Mouse (Mus musculus) kidney, embryonic 14.5 days (tissue): ENCODE data around the gene Nelfe. TPM values are rescaled to one million over a fixed set of nuclear protein-coding genes. Genes with fewer than 3 reads are reported as not detected.

ENCODE experiments used
- ATAC-seq: fragments of 200-750 bp; cut with Nextera tagmentation; 2 replicates; pipeline ENCODE4 v1.8.0; 2017; ENCODE audit warnings: moderate number of reproducible peaks, mild to moderate bottlenecking, moderate TSS enrichment, moderate library complexity; ENCODE audit not compliant: low FRiP score, low TSS enrichment
- H3K27ac ChIP-seq: fragments of 300-500 bp; sonication (generic); 2 replicates; pipeline ENCODE4 v1.5.1; 2014; ENCODE audit warnings: low read depth, mild to moderate bottlenecking, low read length, moderate library complexity, mixed read lengths
- H3K27me3 ChIP-seq: fragments of 300-500 bp; sonication (generic); 2 replicates; pipeline ENCODE4 v1.6.1; 2014; ENCODE audit warnings: mild to moderate bottlenecking, low read length; ENCODE audit not compliant: control insufficient read depth, insufficient read depth
- H3K36me3 ChIP-seq: fragments of 300-500 bp; sonication (generic); 2 replicates; pipeline ENCODE4 v1.6.1; 2014; ENCODE audit warnings: low read length, mixed read lengths; ENCODE audit not compliant: control insufficient read depth, insufficient read depth
- H3K4me1 ChIP-seq: fragments of 300-500 bp; sonication (generic); 2 replicates; pipeline ENCODE4 v1.6.1; 2014; ENCODE audit warnings: low read length, mixed read lengths; ENCODE audit not compliant: control insufficient read depth, insufficient read depth
- H3K4me2 ChIP-seq: fragments of 300-500 bp; sonication (generic); replicated peaks from 2 replicates; pipeline ENCODE4 v1.6.1; 2014; ENCODE audit warnings: low read depth, mild to moderate bottlenecking, low read length
- H3K4me3 ChIP-seq: fragments of 300-500 bp; sonication (generic); 2 replicates; pipeline ENCODE4 v1.5.1; 2014; ENCODE audit warnings: mild to moderate bottlenecking, low read length
- H3K9ac ChIP-seq: fragments of 300-500 bp; sonication (generic); 2 replicates; pipeline ENCODE4 v1.6.1; 2014; ENCODE audit warnings: low read depth, mild to moderate bottlenecking, low read length, moderate library complexity
- H3K9me3 ChIP-seq: fragments of 300-500 bp; sonication (generic); 2 replicates; pipeline ENCODE4 v1.6.1; 2016; ENCODE audit warnings: low read length; ENCODE audit not compliant: control insufficient read depth
- WGBS: fragments of 180-500 bp; shearing (Covaris S2); extraction: QIAGEN DNeasy Blood & Tissue Kit; methylation state at CpG from one replicate; pipeline ENCODE4 v1.1.7; 2014; 5-methylcytosine and 5-hydroxymethylcytosine counted together
- polyA plus RNA-seq: library from polyadenylated mRNA; unstranded; fragments of >200 nt; fragmentation: Nextera tagmentation; extraction: Ambion mirVana; gene quantifications from 2 replicates; pipeline ENCODE4 v1.2.1, GENCODE M21; 2014

Nelfe gene
- polyA plus RNA-seq, 1 experiment from 2014 or later: 119 TPM

- no peak for ATAC-seq
- H3K36me3 ChIP-seq: peaks cover 41% of the 10 kb centered on the region
- no peak overlapping the region for H3K4me2 ChIP-seq
- no peak overlapping the region for H3K27ac ChIP-seq
- H3K9me3 ChIP-seq: no peaks in the 10 kb centered on the region
- no peak overlapping the region for H3K4me3 ChIP-seq
- no peak overlapping the region for H3K9ac ChIP-seq
- H3K27me3 ChIP-seq: no peaks in the 10 kb centered on the region
- H3K4me1 ChIP-seq: peaks cover 7% of the 10 kb centered on the region
- 45% methylated on average over 3 of the region's 3 CpGs for WGBS
Measured at GRCm38 (mm10) chr17:34855825-34856224, 5.6 kb downstream of the Nelfe start.

GRCm38 (mm10) chr17:34858670-34859069, 8.5 kb downstream of the Nelfe start:
- no peak overlapping the region for H3K4me2 ChIP-seq
- no peaks in the 10 kb centered on the region for H3K9me3 ChIP-seq
- WGBS: 71% methylated on average over 4 of the region's 4 CpGs
- H3K27ac ChIP-seq: no peak overlapping the region
- H3K36me3 ChIP-seq: peaks cover 25% of the 10 kb centered on the region
- no peaks in the 10 kb centered on the region for H3K4me1 ChIP-seq
- no peak for ATAC-seq
- H3K9ac ChIP-seq: no peak overlapping the region
- H3K27me3 ChIP-seq: no peaks in the 10 kb centered on the region
- no peak overlapping the region for H3K4me3 ChIP-seq

GRCm38 (mm10) chr17:34860514-34860913, 10.3 kb downstream of the Nelfe start:
- H3K27ac ChIP-seq: no peak overlapping the region
- 79% methylated on average over 9 of the region's 9 CpGs for WGBS
- no peak overlapping the region for H3K9ac ChIP-seq
- H3K4me3 ChIP-seq: no peak overlapping the region
- no peaks in the 10 kb centered on the region for H3K4me1 ChIP-seq
- peaks cover 13% of the 10 kb centered on the region; the same call in 1 of the 2 replicates for H3K36me3 ChIP-seq
- H3K9me3 ChIP-seq: no peaks in the 10 kb centered on the region
- H3K27me3 ChIP-seq: no peaks in the 10 kb centered on the region
- no peak overlapping the region for H3K4me2 ChIP-seq
- no peak for ATAC-seq

- no peaks in the 10 kb centered on the region for H3K9me3 ChIP-seq
- no peak for ATAC-seq
- H3K9ac ChIP-seq: no peak overlapping the region
- H3K4me1 ChIP-seq: no peaks in the 10 kb centered on the region
- H3K36me3 ChIP-seq: peaks cover 4% of the 10 kb centered on the region; the same call in 1 of the 2 replicates
- no peaks in the 10 kb centered on the region for H3K27me3 ChIP-seq
- no peak overlapping the region for H3K4me2 ChIP-seq
- 61% methylated on average over 13 of the region's 13 CpGs for WGBS
- H3K27ac ChIP-seq: no peak overlapping the region
- no peak overlapping the region for H3K4me3 ChIP-seq
Measured at GRCm38 (mm10) chr17:34861704-34862415, 11.7 kb downstream of the Nelfe start.

GRCm38 (mm10) chr17:34862416-34863081, 12.4 kb downstream of the Nelfe start, which contains the start of gene Cfb:
TSS of gene Cfb (minus strand) at chr17:34862518.
- Histone ChIP-seq H3K4me2 (no peak within 1 kb of the TSS), H3K4me1 (no peaks in the 10 kb centered on the region), H3K4me3 (no peak within 1 kb of the TSS), H3K36me3 (no peaks in the 10 kb centered on the region; the same call in 1 of the 2 replicates), H3K27me3 (no peaks in the 10 kb centered on the region), H3K9me3 (no peaks in the 10 kb centered on the region), H3K9ac (no peak within 1 kb of the TSS), H3K27ac (no peak within 1 kb of the TSS)
- WGBS: 36% methylated on average over 8 of the region's 8 CpGs
- no peak for ATAC-seq

GRCm38 (mm10) chr17:34865981-34866380, 15.8 kb downstream of the Nelfe start:
- no peaks in the 10 kb centered on the region for H3K27me3 ChIP-seq
- H3K27ac ChIP-seq: no peak overlapping the region
- H3K36me3 ChIP-seq: no peaks in the 10 kb centered on the region
- H3K9ac ChIP-seq: no peak overlapping the region
- H3K4me2 ChIP-seq: no peak overlapping the region
- H3K9me3 ChIP-seq: no peaks in the 10 kb centered on the region
- H3K4me1 ChIP-seq: no peaks in the 10 kb centered on the region
- WGBS: 53% methylated on average over 7 of the region's 7 CpGs
- no peak overlapping the region for H3K4me3 ChIP-seq
- no peak for ATAC-seq

- Histone ChIP-seq H3K4me2 (no peak overlapping the region), H3K27me3 (no peaks in the 10 kb centered on the region), H3K9ac (no peak overlapping the region), H3K36me3 (no peaks in the 10 kb centered on the region), H3K4me3 (no peak overlapping the region), H3K27ac (no peak overlapping the region), H3K9me3 (no peaks in the 10 kb centered on the region), H3K4me1 (no peaks in the 10 kb centered on the region)
- no peak for ATAC-seq
- WGBS: 88% methylated on average over 6 of the region's 6 CpGs
Measured at GRCm38 (mm10) chr17:34874321-34874720, 24.1 kb downstream of the Nelfe start.

GRCm38 (mm10) chr17:34879336-34879879, 29.2 kb downstream of the Nelfe start, which contains the start of gene Zbtb12:
TSS of gene Zbtb12 (plus strand) at chr17:34879483.
- Histone ChIP-seq H3K27me3 (peaks cover 3% of the 10 kb centered on the region; the same call in 1 of the 2 replicates), H3K4me2 (no peak within 1 kb of the TSS), H3K27ac (no peak within 1 kb of the TSS), H3K36me3 (no peaks in the 10 kb centered on the region), H3K4me1 (no peaks in the 10 kb centered on the region), H3K4me3 (no peak within 1 kb of the TSS), H3K9ac (0 out of 2 replicates have a peak within 1 kb of the TSS, but pooled peaks have one; percentile 7), H3K9me3 (no peaks in the 10 kb centered on the region)
- 61% methylated on average over 11 of the region's 11 CpGs for WGBS
- ATAC-seq: no peak

GRCm38 (mm10) chr17:34881166-34881565, 31.0 kb downstream of the Nelfe start:
- H3K27ac ChIP-seq: no peak overlapping the region
- peaks cover 3% of the 10 kb centered on the region; the same call in 1 of the 2 replicates for H3K27me3 ChIP-seq
- no peak overlapping the region for H3K4me2 ChIP-seq
- no peak overlapping the region for H3K9ac ChIP-seq
- no peaks in the 10 kb centered on the region for H3K36me3 ChIP-seq
- H3K4me3 ChIP-seq: no peak overlapping the region
- no peaks in the 10 kb centered on the region for H3K9me3 ChIP-seq
- no peak for ATAC-seq
- H3K4me1 ChIP-seq: no peaks in the 10 kb centered on the region
